Mouse (Mus musculus) heart, postnatal 0 days (tissue): ENCODE results near the gene Nol4l.

Experiments
- CTCF ChIP-seq: IDR thresholded peaks from 2 replicates; pipeline ENCODE4 v1.5.1; 2016; ENCODE audit warnings: antibody characterized with exemption, control low read depth, low read depth
- EP300 ChIP-seq: IDR thresholded peaks from 2 replicates; pipeline ENCODE4 v1.6.1; 2016; ENCODE audit warnings: antibody characterized with exemption, low read depth

DNA sequence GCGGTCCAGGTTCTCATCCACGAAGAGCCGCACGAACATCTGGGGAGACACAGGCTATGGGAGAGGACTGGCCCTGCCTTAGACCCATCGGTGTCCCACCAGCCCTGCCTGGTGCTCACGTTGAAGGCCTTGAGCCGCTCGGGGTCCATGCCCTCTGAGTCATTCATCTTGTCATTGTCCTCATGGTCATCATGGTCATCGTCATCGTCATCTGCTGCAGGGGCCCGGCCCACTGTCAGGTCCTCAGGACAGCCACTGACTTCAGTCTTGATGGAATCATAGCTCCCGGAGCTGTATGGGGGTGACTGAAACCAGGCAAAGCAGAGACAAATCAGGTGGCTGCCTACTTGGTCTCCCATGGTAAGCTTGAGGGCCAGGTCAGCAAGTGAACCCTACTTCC, 111.9 kb downstream of the Nol4l start:
- no peak for TF ChIP-seq CTCF
- no peak for TF ChIP-seq EP300
